Mouse (Mus musculus) CH12.LX (cell line): ENCODE measurements around the gene Gm28041. TPM values are rescaled to one million over a fixed set of nuclear protein-coding genes. Genes with fewer than 3 reads are reported as not detected.
A peak's percentile ranks its signal among the peaks of the same experiment; 100 is the strongest.

Experiments
- DNase-seq: peaks from one replicate; pipeline ENCODE4 v3.0.0-alpha.2; 2013; ENCODE audit errors: extremely low read depth
- H3K27ac ChIP-seq: 2 replicates; pipeline ENCODE4 v1.5.1; 2012; ENCODE audit warnings: low read depth, mild to moderate bottlenecking, control low read depth, moderate library complexity; ENCODE audit not compliant: insufficient read depth
- H3K27me3 ChIP-seq: replicated peaks from 2 replicates; pipeline ENCODE3; 2012; ENCODE audit warnings: inconsistent platforms
- H3K36me3 ChIP-seq, 2 experiments: replicated peaks in 1 of 2; 2 replicates each; pipeline versions ENCODE3 to v1.6.1; 2012; ENCODE audit warnings: inconsistent platforms in 1 of 2, low read length in 1 of 2, mild to moderate bottlenecking in 1 of 2, mixed read lengths in 1 of 2, moderate library complexity in 1 of 2; ENCODE audit not compliant: control insufficient read depth in 1 of 2, insufficient read depth in 1 of 2
- H3K4me1 ChIP-seq, 2 experiments: 2 replicates each; pipeline ENCODE4 v1.6.1; 2012; ENCODE audit warnings: inconsistent platforms in 1 of 2, moderate library complexity in 1 of 2; ENCODE audit not compliant: insufficient read depth in 2 of 2, control insufficient read depth in 1 of 2
- H3K4me2 ChIP-seq: 2 replicates; pipeline ENCODE4 v1.6.1; 2012; ENCODE audit warnings: low read depth, mild to moderate bottlenecking, control low read depth; ENCODE audit not compliant: poor library complexity, insufficient read depth, severe bottlenecking
- H3K4me3 ChIP-seq, 3 experiments: fragments of 150-350 bp in 1 of 3; sonication (generic) in 1 of 3; replicated peaks in 1 of 3; 2 replicates each; pipeline versions ENCODE3 to v1.5.1; 2011 to 2012; ENCODE audit warnings: low read depth in 2 of 3, low read length in 2 of 3, mild to moderate bottlenecking in 2 of 3, moderate library complexity in 2 of 3, control low read depth in 1 of 3, improper control_type of control experiment in 1 of 3, inconsistent platforms in 1 of 3, mixed read lengths in 1 of 3; ENCODE audit not compliant: poor library complexity in 1 of 3
- H3K79me2 ChIP-seq: replicated peaks from 2 replicates; pipeline ENCODE4 v1.6.1; 2012; ENCODE audit warnings: mild to moderate bottlenecking, moderate library complexity; ENCODE audit not compliant: control insufficient read depth, poor library complexity, insufficient read depth, severe bottlenecking; ENCODE audit errors: extremely low read depth
- H3K9ac ChIP-seq: 2 replicates; pipeline ENCODE4 v1.6.1; 2012; ENCODE audit warnings: low read depth, mild to moderate bottlenecking, control low read depth, moderate library complexity; ENCODE audit not compliant: insufficient read depth
- H3K9me3 ChIP-seq: replicated peaks from 2 replicates; pipeline ENCODE3; 2012; ENCODE audit warnings: low read length, inconsistent platforms, mixed read lengths
- CHD1 ChIP-seq: IDR thresholded peaks from 2 replicates; pipeline ENCODE4 v1.6.1; 2012; ENCODE audit warnings: low read depth, low read length, improper control_type of control experiment, inconsistent platforms
- CHD2 ChIP-seq: IDR thresholded peaks from 2 replicates; pipeline ENCODE4 v1.6.1; 2011; ENCODE audit warnings: low read length, improper control_type of control experiment
- CTCF ChIP-seq, 2 experiments: IDR thresholded peaks in 1 of 2; conservative IDR thresholded peaks in 1 of 2; 2 replicates each; pipeline ENCODE4 v1.5.1; 2011 to 2012; ENCODE audit warnings: low read depth in 2 of 2, low read length in 2 of 2, improper control_type of control experiment in 1 of 2, inconsistent platforms in 1 of 2, mild to moderate bottlenecking in 1 of 2, moderate library complexity in 1 of 2
- E2F4 ChIP-seq: IDR thresholded peaks from 2 replicates; pipeline ENCODE4 v1.6.1; 2011; ENCODE audit warnings: low read depth, low read length, improper control_type of control experiment; ENCODE audit not compliant: insufficient replicate concordance
- ELF1 ChIP-seq: IDR thresholded peaks from 2 replicates; pipeline ENCODE4 v1.6.1; 2014; ENCODE audit warnings: low read depth, mild to moderate bottlenecking, inconsistent platforms, low read length, improper control_type of control experiment
- EP300 ChIP-seq: IDR thresholded peaks from 2 replicates; pipeline ENCODE4 v1.6.1; 2011; ENCODE audit warnings: low read length, improper control_type of control experiment
- ETS1 ChIP-seq: conservative IDR thresholded peaks from 2 replicates; pipeline ENCODE4 v1.6.1; 2012; ENCODE audit warnings: low read depth, mild to moderate bottlenecking, inconsistent platforms, low read length, improper control_type of control experiment, moderate library complexity
- GABPA ChIP-seq: IDR thresholded peaks from 2 replicates; pipeline ENCODE4 v1.6.1; 2012; ENCODE audit warnings: low read depth, low read length, improper control_type of control experiment, inconsistent platforms; ENCODE audit not compliant: insufficient replicate concordance
- HCFC1 ChIP-seq: IDR thresholded peaks from 2 replicates; pipeline ENCODE4 v1.6.1; 2012; ENCODE audit warnings: low read depth, mild to moderate bottlenecking, inconsistent platforms, low read length, improper control_type of control experiment
- JUN ChIP-seq: IDR thresholded peaks from 2 replicates; pipeline ENCODE4 v1.6.1; 2011; ENCODE audit warnings: low read depth, mild to moderate bottlenecking, low read length, improper control_type of control experiment, moderate library complexity; ENCODE audit not compliant: insufficient read depth
- JUND ChIP-seq: conservative IDR thresholded peaks from 2 replicates; pipeline ENCODE4 v1.6.1; 2011; ENCODE audit warnings: low read depth, low read length, improper control_type of control experiment
- KAT2A ChIP-seq: IDR thresholded peaks from 2 replicates; pipeline ENCODE4 v1.6.1; 2012; ENCODE audit warnings: low read length, improper control_type of control experiment, inconsistent platforms; ENCODE audit not compliant: insufficient replicate concordance
- MAX ChIP-seq: IDR thresholded peaks from 2 replicates; pipeline ENCODE4 v1.6.1; 2011; ENCODE audit warnings: low read length, improper control_type of control experiment
- MAZ ChIP-seq: IDR thresholded peaks from 2 replicates; pipeline ENCODE4 v1.6.1; 2012; ENCODE audit warnings: low read depth, mild to moderate bottlenecking, inconsistent platforms, low read length, improper control_type of control experiment, moderate library complexity
- MEF2A ChIP-seq: IDR thresholded peaks from 2 replicates; pipeline ENCODE4 v1.6.1; 2014; ENCODE audit warnings: low read depth, mild to moderate bottlenecking, inconsistent platforms, low read length, improper control_type of control experiment, borderline replicate concordance
- MXI1 ChIP-seq: IDR thresholded peaks from 2 replicates; pipeline ENCODE4 v1.6.1; 2011; ENCODE audit warnings: mild to moderate bottlenecking, low read depth, low read length, improper control_type of control experiment
- MYC ChIP-seq: IDR thresholded peaks from 2 replicates; pipeline ENCODE4 v1.6.1; 2011; ENCODE audit warnings: low read depth, mild to moderate bottlenecking, improper control_type of control experiment, low read length
- NELFE ChIP-seq: IDR thresholded peaks from 2 replicates; pipeline ENCODE4 v1.6.1; 2011; ENCODE audit warnings: low read depth, low read length, improper control_type of control experiment
- NRF1 ChIP-seq: IDR thresholded peaks from 2 replicates; pipeline ENCODE4 v1.6.1; 2014; ENCODE audit warnings: low read depth, mild to moderate bottlenecking, inconsistent platforms, low read length, improper control_type of control experiment, moderate library complexity
- PAX5 ChIP-seq: IDR thresholded peaks from 2 replicates; pipeline ENCODE4 v1.6.1; 2012; ENCODE audit warnings: low read length, inconsistent platforms, mixed read lengths
- POLR2A ChIP-seq: IDR thresholded peaks from 2 replicates; pipeline ENCODE4 v1.6.1; 2011; ENCODE audit warnings: low read depth, mild to moderate bottlenecking, improper control_type of control experiment, low read length
- POLR2AphosphoS2 ChIP-seq: IDR thresholded peaks from 2 replicates; pipeline ENCODE4 v1.6.1; 2011; ENCODE audit warnings: low read depth, low read length, improper control_type of control experiment
- RAD21 ChIP-seq: IDR thresholded peaks from 2 replicates; pipeline ENCODE4 v1.6.1; 2011; ENCODE audit warnings: low read depth, mild to moderate bottlenecking, low read length, improper control_type of control experiment, moderate library complexity
- RCOR1 ChIP-seq: conservative IDR thresholded peaks from 2 replicates; pipeline ENCODE4 v1.6.1; 2012; ENCODE audit warnings: low read depth, mild to moderate bottlenecking, inconsistent platforms, low read length, improper control_type of control experiment
- SIN3A ChIP-seq: IDR thresholded peaks from 2 replicates; pipeline ENCODE4 v1.6.1; 2012; ENCODE audit warnings: low read length, improper control_type of control experiment, inconsistent platforms
- SMC3 ChIP-seq: IDR thresholded peaks from 2 replicates; pipeline ENCODE4 v1.6.1; 2011; ENCODE audit warnings: low read depth, low read length, improper control_type of control experiment
- TBP ChIP-seq: conservative IDR thresholded peaks from 2 replicates; pipeline ENCODE4 v1.6.1; 2011; ENCODE audit warnings: low read depth, low read length, improper control_type of control experiment
- TCF12 ChIP-seq: IDR thresholded peaks from 2 replicates; pipeline ENCODE4 v1.6.1; 2014; ENCODE audit warnings: low read depth, mild to moderate bottlenecking, inconsistent platforms, low read length, improper control_type of control experiment
- UBTF ChIP-seq: IDR thresholded peaks from 2 replicates; pipeline ENCODE4 v1.6.1; 2012; ENCODE audit warnings: low read depth, mild to moderate bottlenecking, inconsistent platforms, low read length, improper control_type of control experiment, moderate library complexity
- USF2 ChIP-seq: conservative IDR thresholded peaks from 2 replicates; pipeline ENCODE4 v1.6.1; 2011; ENCODE audit warnings: low read depth, low read length, improper control_type of control experiment
- ZC3H11A ChIP-seq: IDR thresholded peaks from 2 replicates; pipeline ENCODE4 v1.6.1; 2012; ENCODE audit warnings: low read depth, mild to moderate bottlenecking, inconsistent platforms, low read length, improper control_type of control experiment
- ZKSCAN1 ChIP-seq: IDR thresholded peaks from 2 replicates; pipeline ENCODE4 v1.6.1; 2012; ENCODE audit warnings: low read depth, inconsistent platforms, low read length, improper control_type of control experiment, borderline replicate concordance
- ZNF384 ChIP-seq: IDR thresholded peaks from 2 replicates; pipeline ENCODE4 v1.6.1; 2012; ENCODE audit warnings: low read depth, low read length, improper control_type of control experiment, inconsistent platforms
- dilution Hi-C: fragments of 300-500 bp; cut with MboI; formaldehyde crosslinking; loops from 2 replicates; pipeline ENCODE4 v1.14.3; 2020; ENCODE audit warnings: low sequenced_read_pairs; ENCODE audit not compliant: extremely low pct_unique_long_range_greater_than_20kb, extremely low pct_ligation_motif_present
- in situ Hi-C: fragments of 300-500 bp; cut with MboI; formaldehyde crosslinking; loops from 3 replicates; pipeline ENCODE4 v1.14.3; 2019; ENCODE audit warnings: low sequenced_read_pairs, low pct_ligation_motif_present, low pct_unique_long_range_greater_than_20kb, mixed read lengths
- polyA plus RNA-seq: library from polyadenylated mRNA; unstranded; fragments of >175 nt; gene quantifications from 2 replicates; pipeline ENCODE4 v1.2.1, GENCODE M21; 2012; ENCODE audit warnings: low read depth; ENCODE audit not compliant: insufficient read length
- total RNA-seq, 2 experiments: library from RNA; depleted of rRNA; stranded (reverse); fragments of 300-350 nt in 1 of 2; fragments of >200 nt in 1 of 2; gene quantifications; 2 replicates each; pipeline ENCODE4 v1.2.3; 2012 to 2014

Gene Gm28041
- total and polyA plus RNA-seq, 3 experiments: 1.1 to 1.7 TPM; not detected in 1

GRCm38 (mm10) chr13:67306718-67307117 lies 68.8 kb downstream of the Gm28041 start:
- Histone ChIP-seq H3K9ac (peak overlapping the region; percentile 29; the same call in 1 of the 2 replicates), H3K4me2 (peak overlapping the region; percentile 77; the same call in 1 of the 2 replicates)
- in situ Hi-C loops: no loop called here

GRCm38 (mm10) chr13:67305822-67306672 lies 69.5 kb downstream of the Gm28041 start, which contains the start of gene Zfp457:
Gene Zfp457, minus strand, starts transcription at chr13:67306485.
- Histone ChIP-seq H3K27me3 (no peaks in the 10 kb centered on the region), H3K27ac (peak within 1 kb of the TSS; percentile 1; the same call in 1 of the 2 replicates), H3K9ac (peak within 1 kb of the TSS; percentile 29), H3K4me2 (peak within 1 kb of the TSS; percentile 86), H3K4me3 (peak within 1 kb of the TSS; percentile 85 to 91 (median 88)), H3K79me2 (0 out of 2 replicates have a peak, but pooled peaks cover 2% of the 10 kb centered on the region), H3K9me3 (no peaks in the 10 kb centered on the region), H3K36me3 (peaks cover 0 to 6% of the 10 kb centered on the region in 2 experiments), H3K4me1 (peaks cover 0 to 9% of the 10 kb centered on the region in 2 experiments; a peak in 2 of 4 replicates)
- in situ Hi-C loops: no loop called here
- dilution Hi-C loops: no loop called here
- DNase-seq: peak; percentile 92
- TF ChIP-seq MEF2A (no peak), POLR2AphosphoS2 (peak; percentile 54; the same call in 1 of the 2 replicates), ZKSCAN1 (no peak), MAX (peak; percentile 83), JUND (peak; percentile 69), TCF12 (peak; percentile 57), MYC (peak; percentile 93), CHD2 (peak; percentile 35; the same call in 1 of the 2 replicates), POLR2A (peak; percentile 73), MXI1 (peak; percentile 89), EP300 (no peak), HCFC1 (peak; percentile 98), ELF1 (peak; percentile 94), MAZ (no peak), SMC3 (no peak), NELFE (peak; percentile 59), GABPA (peak; percentile 56; the same call in 1 of the 2 replicates), CHD1 (no peak), JUN (peak; percentile 35; the same call in 1 of the 2 replicates), RAD21 (no peak), KAT2A (peak; percentile 94; the same call in 1 of the 2 replicates), SIN3A (peak; percentile 93), TBP (peak; percentile 89), E2F4 (peak; percentile 11; the same call in 1 of the 2 replicates)

More at GRCm38 (mm10) chr13:67306718-67307117, 68.8 kb downstream of the Gm28041 start:
- Histone ChIP-seq H3K9me3 (no peaks in the 10 kb centered on the region), H3K27me3 (no peaks in the 10 kb centered on the region), H3K36me3 (peaks cover 0 to 6% of the 10 kb centered on the region in 2 experiments), H3K79me2 (0 out of 2 replicates have a peak, but pooled peaks cover 2% of the 10 kb centered on the region), H3K4me1 (peaks cover 0 to 9% of the 10 kb centered on the region in 2 experiments; a peak in 2 of 4 replicates), H3K27ac (no peak overlapping the region), H3K4me3 (peak overlapping the region in 2 of 3 experiments; percentile 85 to 88)
- no peak for TF ChIP-seq NELFE
- no peak for TF ChIP-seq CTCF (conservative IDR thresholded peaks at IDR 0.05 in 1 of 2, IDR thresholded peaks at IDR 0.05 in 1 of 2; ENCODE audit: low read depth in 2 of 2, low read length in 2 of 2)
- no peak for TF ChIP-seq CHD1
- TF ChIP-seq MXI1: no peak
- TF ChIP-seq USF2: no peak
- no peak for TF ChIP-seq ZC3H11A
- TF ChIP-seq UBTF: no peak
- TF ChIP-seq SMC3: no peak
- no peak for TF ChIP-seq ETS1
- TF ChIP-seq POLR2A: no peak
- TF ChIP-seq ZNF384: no peak
- no peak for TF ChIP-seq PAX5
- no peak for TF ChIP-seq RCOR1
- no peak for TF ChIP-seq HCFC1
- TF ChIP-seq NRF1: no peak
- DNase-seq: no peak
- dilution Hi-C loops: no loop called here
